Mouse (Mus musculus): ENCODE data around the gene D330020A13Rik. TPM values are rescaled to one million over a fixed set of nuclear protein-coding genes. Genes with fewer than 3 reads are reported as not detected.
A peak's percentile ranks its signal among the peaks of the same experiment; 100 is the strongest.

Gene D330020A13Rik
- total RNA-seq (2014; rRNA removed) (0.52 TPM in 1 of 2 replicates, not detected in the other), polyA plus RNA-seq (2015; fragmentation: Nextera tagmentation; extraction: Ambion mirVana) (not detected in 2 replicates)

DNA sequence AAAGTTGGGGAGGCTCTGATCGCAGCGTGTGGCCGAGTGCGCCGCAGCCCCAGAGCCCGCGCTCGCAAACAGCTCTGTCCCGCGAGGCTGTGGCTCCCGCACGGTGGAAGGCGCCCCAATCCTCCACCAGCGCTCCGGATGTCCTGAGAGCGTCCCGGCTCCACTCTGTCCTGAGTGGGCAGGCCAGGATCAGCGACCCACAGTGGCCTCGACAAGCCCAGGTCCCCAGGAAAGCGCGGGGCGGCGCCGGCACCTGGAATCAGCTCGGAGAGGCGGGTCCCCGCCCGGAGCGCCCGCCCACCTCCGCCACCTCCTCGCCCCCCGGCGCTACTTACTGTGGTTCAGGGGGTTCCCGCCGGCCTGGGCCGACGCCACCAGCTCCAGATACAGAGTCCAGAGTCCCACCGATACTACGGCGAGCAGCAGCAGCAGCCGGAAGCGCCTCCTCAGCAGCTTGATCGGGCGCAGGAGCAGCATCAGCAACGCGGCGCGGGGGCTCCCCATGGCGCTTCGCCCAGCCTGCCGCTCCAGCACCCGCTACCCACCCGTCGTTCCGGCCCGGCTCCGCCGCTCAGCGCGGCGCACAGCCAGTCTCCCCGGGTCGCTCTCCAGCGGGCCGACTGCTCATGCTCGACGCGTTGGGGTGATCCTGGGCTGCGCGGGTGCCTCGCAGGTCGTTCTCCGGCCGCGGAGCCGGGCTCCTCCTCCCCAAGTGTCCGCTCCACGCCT lies at the start of gene D330020A13Rik, which contains the start of gene B4galnt3:
TSS of gene D330020A13Rik (plus strand) at position 309 of the 729 bp plus-strand sequence.
TSS of gene B4galnt3 (minus strand) at position 504 of the 729 bp plus-strand sequence.
- Histone ChIP-seq H3K9ac (replicated peaks; ENCODE audit: low read length) (peak within 1 kb of the TSS; percentile 49), H3K27me3 (ENCODE audit: insufficient read depth, low read length) (0 out of 2 replicates have a peak, but pooled peaks cover 8% of the 10 kb centered on the region), H3K9me3 (ENCODE audit: low read length) (no peaks in the 10 kb centered on the region), H3K27ac (no peak within 1 kb of the TSS), H3K4me3 (ENCODE audit: low read length) (peak within 1 kb of the TSS; percentile 69), H3K36me3 (ENCODE audit: insufficient read depth, low read length) (no peaks in the 10 kb centered on the region), H3K4me2 (ENCODE audit: low read depth, low read length) (peak within 1 kb of the TSS; percentile 99), H3K4me1 (ENCODE audit: insufficient read depth, low read length) (peaks cover 6% of the 10 kb centered on the region; the same call in 1 of the 2 replicates)
- peak; percentile 38 for DNase-seq (ENCODE audit: low spot score)
- under 1% methylated on average over 62 of the region's 79 CpGs for WGBS
- TF ChIP-seq CTCF (IDR thresholded peaks at IDR 0.05; ENCODE audit: low read depth) = no peak
- ATAC-seq = peak; percentile 70

DNA sequence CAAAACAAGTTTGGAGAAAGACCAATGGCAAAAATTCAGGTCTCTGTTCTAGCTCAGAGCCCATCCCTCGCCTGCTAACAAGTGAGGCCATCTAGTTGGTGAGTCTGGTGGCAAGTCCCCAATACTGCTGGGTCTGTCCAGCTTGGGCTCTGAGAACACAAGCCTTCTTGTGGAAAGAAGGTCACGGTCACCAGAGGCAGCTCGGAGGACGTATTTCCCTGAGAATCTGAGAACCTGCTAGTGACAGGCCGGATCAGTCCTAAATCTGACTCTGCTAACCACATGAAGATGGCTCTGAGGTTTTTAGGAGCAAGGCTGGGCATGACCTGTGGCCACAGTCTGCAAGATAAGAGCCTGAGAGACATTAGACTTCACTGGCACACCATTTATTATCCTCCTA lies 47.5 kb upstream of the D330020A13Rik start:
- Histone ChIP-seq H3K4me1 (ENCODE audit: insufficient read depth, low read length) (no peaks in the 10 kb centered on the region), H3K27ac (no peak overlapping the region), H3K9ac (replicated peaks; ENCODE audit: low read length) (no peak overlapping the region), H3K4me3 (ENCODE audit: low read length) (no peak overlapping the region), H3K27me3 (ENCODE audit: insufficient read depth, low read length) (no peaks in the 10 kb centered on the region), H3K9me3 (ENCODE audit: low read length) (no peaks in the 10 kb centered on the region), H3K36me3 (ENCODE audit: insufficient read depth, low read length) (no peaks in the 10 kb centered on the region), H3K4me2 (ENCODE audit: low read depth, low read length) (no peak overlapping the region)
- no peak for DNase-seq (ENCODE audit: low spot score)
- no peak for ATAC-seq
- 87% methylated on average over 5 of the region's 5 CpGs for WGBS
- no peak for TF ChIP-seq CTCF (IDR thresholded peaks at IDR 0.05; ENCODE audit: low read depth)

GRCm38 (mm10) chr6:120249831-120250230 lies 44.3 kb upstream of the D330020A13Rik start:
- DNase-seq (ENCODE audit: low spot score) = no peak
- no peak overlapping the region for H3K4me3 ChIP-seq (ENCODE audit: low read length)
- no peaks in the 10 kb centered on the region for H3K27me3 ChIP-seq (ENCODE audit: insufficient read depth, low read length)
- no peak overlapping the region for H3K4me2 ChIP-seq (ENCODE audit: low read depth, low read length)
- TF ChIP-seq CTCF (IDR thresholded peaks at IDR 0.05; ENCODE audit: low read depth) = no peak
- H3K9me3 ChIP-seq (ENCODE audit: low read length) = no peaks in the 10 kb centered on the region
- no peak overlapping the region for H3K9ac ChIP-seq (replicated peaks; ENCODE audit: low read length)
- 76% methylated on average over 5 of the region's 5 CpGs for WGBS
- no peak overlapping the region for H3K27ac ChIP-seq
- no peaks in the 10 kb centered on the region for H3K4me1 ChIP-seq (ENCODE audit: insufficient read depth, low read length)
- ATAC-seq = no peak
- no peaks in the 10 kb centered on the region for H3K36me3 ChIP-seq (ENCODE audit: insufficient read depth, low read length)

DNA sequence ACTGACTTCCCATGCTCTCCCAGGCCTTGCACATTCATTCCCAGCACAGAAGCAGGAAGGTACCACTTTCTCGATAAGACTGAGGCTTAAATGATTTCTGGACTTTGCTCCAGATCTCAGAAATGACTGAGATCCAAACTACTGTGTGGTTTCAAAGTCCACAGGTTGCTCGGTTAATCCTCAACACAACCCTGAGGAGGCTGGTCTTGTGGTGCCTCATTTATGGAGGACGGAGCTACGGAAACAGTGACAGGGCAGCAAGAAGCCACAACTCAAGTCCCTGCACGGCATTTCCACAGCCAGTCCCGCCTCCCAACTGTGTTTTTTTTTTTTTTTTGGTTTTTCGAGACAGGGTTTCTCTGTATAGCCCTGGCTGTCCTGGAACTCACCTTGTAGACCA lies 43.2 kb upstream of the D330020A13Rik start:
- H3K36me3 ChIP-seq (ENCODE audit: insufficient read depth, low read length) = no peaks in the 10 kb centered on the region
- DNase-seq (ENCODE audit: low spot score) (no peak), ATAC-seq (no peak)
- H3K27ac ChIP-seq = no peak overlapping the region
- H3K4me1 ChIP-seq (ENCODE audit: insufficient read depth, low read length) = no peaks in the 10 kb centered on the region
- WGBS = 91% methylated on average over 7 of the region's 7 CpGs
- no peak overlapping the region for H3K4me2 ChIP-seq (ENCODE audit: low read depth, low read length)
- H3K9ac ChIP-seq (replicated peaks; ENCODE audit: low read length) = no peak overlapping the region
- H3K4me3 ChIP-seq (ENCODE audit: low read length) = no peak overlapping the region
- no peak for TF ChIP-seq CTCF (IDR thresholded peaks at IDR 0.05; ENCODE audit: low read depth)
- no peaks in the 10 kb centered on the region for H3K27me3 ChIP-seq (ENCODE audit: insufficient read depth, low read length)
- H3K9me3 ChIP-seq (ENCODE audit: low read length) = no peaks in the 10 kb centered on the region

DNA sequence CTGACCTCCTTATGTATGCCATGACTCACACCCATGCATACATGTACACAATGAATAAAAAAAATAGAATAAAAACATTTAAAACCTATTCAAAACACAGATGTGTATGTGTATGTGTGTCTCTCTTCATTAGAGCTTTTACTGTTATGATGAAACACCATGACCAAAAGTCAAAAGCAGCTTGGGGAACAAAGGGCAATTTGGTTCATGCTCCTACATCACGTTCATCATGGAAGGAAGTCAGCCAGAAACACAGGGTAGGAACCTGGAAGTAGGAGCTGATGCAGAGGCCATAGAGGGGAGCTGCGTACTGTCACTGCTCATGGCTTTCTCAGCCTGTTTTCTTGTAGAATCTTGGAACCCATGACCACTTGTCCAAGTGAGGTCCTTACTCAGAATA lies 41.4 kb upstream of the D330020A13Rik start:
- Histone ChIP-seq H3K4me3 (ENCODE audit: low read length) (no peak overlapping the region), H3K27ac (no peak overlapping the region), H3K9me3 (ENCODE audit: low read length) (no peaks in the 10 kb centered on the region), H3K4me2 (ENCODE audit: low read depth, low read length) (no peak overlapping the region), H3K27me3 (ENCODE audit: insufficient read depth, low read length) (no peaks in the 10 kb centered on the region), H3K9ac (replicated peaks; ENCODE audit: low read length) (no peak overlapping the region), H3K4me1 (ENCODE audit: insufficient read depth, low read length) (no peaks in the 10 kb centered on the region), H3K36me3 (ENCODE audit: insufficient read depth, low read length) (no peaks in the 10 kb centered on the region)
- no peak for ATAC-seq
- no peak for DNase-seq (ENCODE audit: low spot score)
- 85% methylated on average over 2 of the region's 2 CpGs for WGBS
- no peak for TF ChIP-seq CTCF (IDR thresholded peaks at IDR 0.05; ENCODE audit: low read depth)

- Histone ChIP-seq H3K27ac (no peak overlapping the region), H3K9me3 (ENCODE audit: low read length) (no peaks in the 10 kb centered on the region), H3K36me3 (ENCODE audit: insufficient read depth, low read length) (no peaks in the 10 kb centered on the region), H3K9ac (replicated peaks; ENCODE audit: low read length) (no peak overlapping the region), H3K4me2 (ENCODE audit: low read depth, low read length) (no peak overlapping the region), H3K4me1 (ENCODE audit: insufficient read depth, low read length) (no peaks in the 10 kb centered on the region), H3K27me3 (ENCODE audit: insufficient read depth, low read length) (no peaks in the 10 kb centered on the region), H3K4me3 (ENCODE audit: low read length) (no peak overlapping the region)
- ATAC-seq (no peak), DNase-seq (ENCODE audit: low spot score) (no peak)
- TF ChIP-seq CTCF (IDR thresholded peaks at IDR 0.05; ENCODE audit: low read depth) = no peak
- WGBS = 64% methylated on average over 4 of the region's 4 CpGs
Observed at GRCm38 (mm10) chr6:120254640-120255039, 39.5 kb upstream of the D330020A13Rik start.

- H3K36me3 ChIP-seq (ENCODE audit: insufficient read depth, low read length) = no peaks in the 10 kb centered on the region
- no peaks in the 10 kb centered on the region for H3K4me1 ChIP-seq (ENCODE audit: insufficient read depth, low read length)
- no peak for TF ChIP-seq CTCF (IDR thresholded peaks at IDR 0.05; ENCODE audit: low read depth)
- no peak overlapping the region for H3K27ac ChIP-seq
- H3K9me3 ChIP-seq (ENCODE audit: low read length) = no peaks in the 10 kb centered on the region
- no peaks in the 10 kb centered on the region for H3K27me3 ChIP-seq (ENCODE audit: insufficient read depth, low read length)
- DNase-seq (ENCODE audit: low spot score) = no peak
- no peak overlapping the region for H3K4me3 ChIP-seq (ENCODE audit: low read length)
- no peak overlapping the region for H3K9ac ChIP-seq (replicated peaks; ENCODE audit: low read length)
- no peak overlapping the region for H3K4me2 ChIP-seq (ENCODE audit: low read depth, low read length)
- ATAC-seq = no peak
- WGBS = 77% methylated on average over 4 of the region's 4 CpGs
Observed at GRCm38 (mm10) chr6:120255144-120255543, 39.0 kb upstream of the D330020A13Rik start.
